Mouse (Mus musculus): Measurements from ENCODE around the gene Utp14b. TPM values are rescaled to one million over a fixed set of nuclear protein-coding genes. Genes with fewer than 3 reads are reported as not detected.

Gene Utp14b
- total and polyA plus RNA-seq, 2 experiments from 2014 or later, result 2.4 to 6.7 TPM

DNA sequence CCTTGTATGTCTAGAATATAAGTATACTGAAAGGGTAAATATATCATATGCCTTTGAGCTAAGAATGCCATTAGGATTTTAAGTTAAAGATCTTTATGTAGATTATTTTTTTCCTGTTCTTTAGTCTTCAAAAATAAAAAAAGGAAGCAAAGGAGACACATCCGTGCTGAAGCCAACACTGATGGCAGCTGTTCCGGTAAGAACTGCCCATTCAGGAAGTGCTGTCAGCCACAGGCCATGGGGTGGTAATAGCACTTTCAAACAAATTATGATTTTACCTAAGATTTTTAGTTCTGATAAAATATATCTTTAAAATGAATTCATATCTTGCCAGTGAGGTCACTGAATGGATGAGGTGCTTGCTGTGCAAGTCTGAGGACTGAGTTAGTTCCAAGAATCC lies 38.5 kb downstream of the Utp14b start:
- DNase-seq (ENCODE audit: low spot score) (no peak), ATAC-seq (ENCODE audit: low FRiP score) (no peak)
- no peak overlapping the region for H3K9ac ChIP-seq (replicated peaks; ENCODE audit: low read length, poor library complexity, severe bottlenecking)
- H3K4me1 ChIP-seq (ENCODE audit: insufficient read depth, low read length), result no peaks in the 10 kb centered on the region
- H3K27ac ChIP-seq (ENCODE audit: low read depth, low read length), result no peak overlapping the region
- no peak for TF ChIP-seq CTCF (IDR thresholded peaks at IDR 0.05)
- no peak overlapping the region for H3K4me3 ChIP-seq (ENCODE audit: low read depth, low read length)
- no peak overlapping the region for H3K4me2 ChIP-seq (ENCODE audit: low read depth, low read length, poor library complexity, severe bottlenecking)
- no peaks in the 10 kb centered on the region for H3K27me3 ChIP-seq (ENCODE audit: insufficient read depth, low read length)
- 93% methylated on average over 2 of the region's 2 CpGs for WGBS
- no peaks in the 10 kb centered on the region for H3K9me3 ChIP-seq (ENCODE audit: low read length)
- H3K36me3 ChIP-seq (ENCODE audit: insufficient read depth, low read length), result peaks cover 40% of the 10 kb centered on the region

DNA sequence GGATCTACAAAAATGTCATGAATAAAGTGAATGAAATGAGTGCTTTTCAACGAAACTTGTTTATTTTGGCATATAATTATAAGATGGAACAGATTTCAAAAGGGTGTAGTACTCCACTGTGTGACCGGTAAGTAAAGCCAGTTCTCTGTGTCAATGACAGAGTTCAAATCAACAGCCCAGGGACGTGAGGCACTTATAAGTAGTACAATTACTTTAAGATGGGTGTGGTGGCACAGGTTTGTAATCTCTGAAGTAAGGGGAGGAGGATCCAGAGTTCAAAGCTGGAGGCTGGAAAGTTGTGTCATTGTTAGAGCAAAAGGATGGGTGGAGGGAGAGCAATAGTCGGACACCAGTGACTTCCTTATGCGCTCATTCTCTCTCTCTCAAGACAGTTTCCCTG lies 39.1 kb downstream of the Utp14b start:
- Histone ChIP-seq H3K4me2 (ENCODE audit: low read depth, low read length, poor library complexity, severe bottlenecking) (no peak overlapping the region), H3K27ac (ENCODE audit: low read depth, low read length) (no peak overlapping the region), H3K9ac (replicated peaks; ENCODE audit: low read length, poor library complexity, severe bottlenecking) (no peak overlapping the region), H3K4me3 (ENCODE audit: low read depth, low read length) (no peak overlapping the region), H3K27me3 (ENCODE audit: insufficient read depth, low read length) (no peaks in the 10 kb centered on the region), H3K36me3 (ENCODE audit: insufficient read depth, low read length) (peaks cover 44% of the 10 kb centered on the region), H3K9me3 (ENCODE audit: low read length) (no peaks in the 10 kb centered on the region), H3K4me1 (ENCODE audit: insufficient read depth, low read length) (no peaks in the 10 kb centered on the region)
- WGBS, result 90% methylated on average over 5 of the region's 5 CpGs
- no peak for ATAC-seq (ENCODE audit: low FRiP score)
- TF ChIP-seq CTCF (IDR thresholded peaks at IDR 0.05), result no peak
- DNase-seq (ENCODE audit: low spot score), result no peak

- ATAC-seq (ENCODE audit: low FRiP score) (no peak), DNase-seq (ENCODE audit: low spot score) (no peak)
- TF ChIP-seq CTCF (IDR thresholded peaks at IDR 0.05), result no peak
- H3K4me2 ChIP-seq (ENCODE audit: low read depth, low read length, poor library complexity, severe bottlenecking), result no peak overlapping the region
- no peaks in the 10 kb centered on the region for H3K27me3 ChIP-seq (ENCODE audit: insufficient read depth, low read length)
- no peak overlapping the region for H3K4me3 ChIP-seq (ENCODE audit: low read depth, low read length)
- no peaks in the 10 kb centered on the region for H3K4me1 ChIP-seq (ENCODE audit: insufficient read depth, low read length)
- WGBS, result 78% methylated on average over 6 of the region's 6 CpGs
- H3K27ac ChIP-seq (ENCODE audit: low read depth, low read length), result no peak overlapping the region
- peaks cover 47% of the 10 kb centered on the region for H3K36me3 ChIP-seq (ENCODE audit: insufficient read depth, low read length)
- H3K9ac ChIP-seq (replicated peaks; ENCODE audit: low read length, poor library complexity, severe bottlenecking), result no peak overlapping the region
- H3K9me3 ChIP-seq (ENCODE audit: low read length), result no peaks in the 10 kb centered on the region
Observed at GRCm38 (mm10) chr1:78698138-78698537, 40.3 kb downstream of the Utp14b start.

DNA sequence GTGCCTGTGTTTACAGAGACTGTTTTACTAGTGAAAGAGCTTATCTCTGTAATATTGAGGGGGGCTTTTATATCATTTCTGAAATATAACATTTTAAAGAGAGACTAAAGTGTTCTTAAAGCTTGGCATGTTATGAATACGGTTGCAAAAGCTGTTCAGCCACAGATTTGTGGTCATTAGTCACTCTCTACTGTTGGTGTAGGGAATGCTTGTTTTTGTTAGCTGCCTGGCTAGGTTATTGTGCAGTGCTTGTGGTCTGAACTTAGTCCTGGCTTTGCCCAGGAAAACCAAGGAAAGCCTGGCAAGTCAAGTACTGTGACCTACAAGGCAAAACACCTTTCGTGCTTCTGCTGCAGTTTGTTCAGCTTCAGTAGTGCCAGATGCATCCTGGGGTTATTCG lies 43.9 kb downstream of the Utp14b start:
- ATAC-seq (ENCODE audit: low FRiP score), result no peak
- no peak for TF ChIP-seq CTCF (IDR thresholded peaks at IDR 0.05)
- H3K4me3 ChIP-seq (ENCODE audit: low read depth, low read length), result no peak overlapping the region
- H3K4me2 ChIP-seq (ENCODE audit: low read depth, low read length, poor library complexity, severe bottlenecking), result no peak overlapping the region
- no peaks in the 10 kb centered on the region for H3K4me1 ChIP-seq (ENCODE audit: insufficient read depth, low read length)
- no peaks in the 10 kb centered on the region for H3K27me3 ChIP-seq (ENCODE audit: insufficient read depth, low read length)
- H3K36me3 ChIP-seq (ENCODE audit: insufficient read depth, low read length), result peaks cover 51% of the 10 kb centered on the region
- H3K9me3 ChIP-seq (ENCODE audit: low read length), result no peaks in the 10 kb centered on the region
- 96% methylated on average over 3 of the region's 3 CpGs for WGBS
- H3K27ac ChIP-seq (ENCODE audit: low read depth, low read length), result no peak overlapping the region
- DNase-seq (ENCODE audit: low spot score), result no peak
- H3K9ac ChIP-seq (replicated peaks; ENCODE audit: low read length, poor library complexity, severe bottlenecking), result no peak overlapping the region

DNA sequence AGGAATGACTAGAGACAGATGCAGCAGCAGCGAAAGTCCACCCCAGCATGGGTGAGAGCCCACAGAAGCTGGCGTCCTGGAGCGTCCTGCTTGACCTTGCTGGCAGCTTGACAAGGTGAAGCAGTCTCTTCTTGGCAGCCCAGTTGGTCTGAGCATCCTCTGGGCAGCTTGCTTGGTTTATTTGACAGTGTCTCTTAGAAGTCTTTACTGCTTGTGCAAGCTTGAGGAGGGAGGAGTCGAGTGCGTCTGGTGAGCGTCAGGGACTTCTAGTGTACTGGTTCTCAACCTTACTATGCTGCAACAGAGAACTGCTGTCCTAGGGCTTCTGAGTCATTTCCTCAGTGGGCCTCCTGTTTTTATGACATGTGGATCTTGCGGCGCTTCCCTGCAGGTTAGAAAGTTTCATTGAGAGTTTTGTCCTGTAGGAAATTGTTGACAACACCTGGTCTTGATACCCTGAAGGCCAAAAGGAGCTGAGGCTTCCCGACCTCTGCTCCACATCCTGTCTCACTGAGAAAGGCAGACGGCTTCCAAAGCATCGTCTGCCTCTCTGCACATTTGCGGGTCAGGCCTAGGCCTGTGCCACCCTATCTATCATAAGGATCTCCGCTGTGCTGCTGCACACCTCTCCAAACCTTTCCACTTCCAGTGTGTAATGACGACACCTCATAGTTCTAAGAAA lies 44.6 kb downstream of the Utp14b start:
- WGBS, result 88% methylated on average over 14 of the region's 14 CpGs
- peaks cover 46% of the 10 kb centered on the region for H3K36me3 ChIP-seq (ENCODE audit: insufficient read depth, low read length)
- no peak for TF ChIP-seq CTCF (IDR thresholded peaks at IDR 0.05)

GRCm38 (mm10) chr1:78702964-78703285 lies 45.1 kb downstream of the Utp14b start:
- no peak for TF ChIP-seq CTCF (IDR thresholded peaks at IDR 0.05)
- H3K9ac ChIP-seq (replicated peaks; ENCODE audit: low read length, poor library complexity, severe bottlenecking), result no peak overlapping the region
- 95% methylated on average over 2 of the region's 2 CpGs for WGBS
- H3K4me3 ChIP-seq (ENCODE audit: low read depth, low read length), result no peak overlapping the region
- no peak overlapping the region for H3K27ac ChIP-seq (ENCODE audit: low read depth, low read length)
- H3K27me3 ChIP-seq (ENCODE audit: insufficient read depth, low read length), result no peaks in the 10 kb centered on the region
- no peaks in the 10 kb centered on the region for H3K9me3 ChIP-seq (ENCODE audit: low read length)
- H3K4me1 ChIP-seq (ENCODE audit: insufficient read depth, low read length), result no peaks in the 10 kb centered on the region
- no peak overlapping the region for H3K4me2 ChIP-seq (ENCODE audit: low read depth, low read length, poor library complexity, severe bottlenecking)
- peaks cover 46% of the 10 kb centered on the region for H3K36me3 ChIP-seq (ENCODE audit: insufficient read depth, low read length)
- DNase-seq (ENCODE audit: low spot score) (no peak), ATAC-seq (ENCODE audit: low FRiP score) (no peak)

More for the DNA sequence above, 44.6 kb downstream of the Utp14b start:
- DNase-seq (ENCODE audit: low spot score), result no peak
- ATAC-seq (ENCODE audit: low FRiP score), result no peak
- H3K27me3 ChIP-seq (ENCODE audit: insufficient read depth, low read length), result no peaks in the 10 kb centered on the region
- H3K9me3 ChIP-seq (ENCODE audit: low read length), result no peaks in the 10 kb centered on the region
- H3K4me3 ChIP-seq (ENCODE audit: low read depth, low read length), result no peak overlapping the region
- no peaks in the 10 kb centered on the region for H3K4me1 ChIP-seq (ENCODE audit: insufficient read depth, low read length)
- no peak overlapping the region for H3K9ac ChIP-seq (replicated peaks; ENCODE audit: low read length, poor library complexity, severe bottlenecking)
- no peak overlapping the region for H3K4me2 ChIP-seq (ENCODE audit: low read depth, low read length, poor library complexity, severe bottlenecking)
- H3K27ac ChIP-seq (ENCODE audit: low read depth, low read length), result no peak overlapping the region
